Mouse (Mus musculus) small intestine, adult 2 months (tissue): Measurements from ENCODE around the gene Asb1. TPM values are rescaled to one million over a fixed set of nuclear protein-coding genes. Genes with fewer than 3 reads are reported as not detected.

Experiments used
- H3K27ac ChIP-seq: fragments of 200-500 bp; 2 replicates; pipeline ENCODE4 v1.5.1; 2012; ENCODE audit warnings: low read depth, low read length, control low read depth, inconsistent platforms; ENCODE audit not compliant: insufficient read depth
- H3K27me3 ChIP-seq: fragments of 200-500 bp; 2 replicates; pipeline ENCODE4 v1.6.1; 2012; ENCODE audit warnings: mild to moderate bottlenecking, moderate library complexity, low read length, inconsistent platforms; ENCODE audit not compliant: control insufficient read depth, insufficient read depth
- H3K36me3 ChIP-seq: fragments of 200-500 bp; 2 replicates; pipeline ENCODE4 v1.6.1; 2012; ENCODE audit warnings: mild to moderate bottlenecking, low read length, control low read depth, inconsistent platforms; ENCODE audit not compliant: control insufficient read depth, insufficient read depth
- H3K4me1 ChIP-seq: fragments of 200-500 bp; 2 replicates; pipeline ENCODE4 v1.6.1; 2012; ENCODE audit warnings: low read length, inconsistent platforms, mixed read lengths; ENCODE audit not compliant: control insufficient read depth, insufficient read depth, insufficient read length
- H3K4me3 ChIP-seq: fragments of 200-500 bp; 2 replicates; pipeline ENCODE4 v1.5.1; 2012; ENCODE audit warnings: low read depth, mild to moderate bottlenecking, control low read depth, inconsistent platforms, low read length, moderate library complexity
- CTCF ChIP-seq: fragments of 200-500 bp; IDR thresholded peaks from 2 replicates; pipeline ENCODE4 v1.5.1; 2012; ENCODE audit warnings: low read depth, mild to moderate bottlenecking, control low read depth, inconsistent platforms, low read length, moderate library complexity, mixed read lengths; ENCODE audit not compliant: insufficient replicate concordance, insufficient read length; ENCODE audit errors: extremely low read depth
- POLR2A ChIP-seq: fragments of 200-500 bp; IDR thresholded peaks from 2 replicates; pipeline ENCODE4 v1.6.1; 2012; ENCODE audit warnings: low read depth, mild to moderate bottlenecking, control low read depth, inconsistent platforms, low read length, moderate library complexity
- WGBS: fragments of 180-500 bp; shearing (Covaris S2); methylation state at CpG from one replicate; pipeline ENCODE4 v1.1.7; 2018; 5-methylcytosine and 5-hydroxymethylcytosine counted together
- polyA plus RNA-seq: library from polyadenylated mRNA; depleted of rRNA; stranded (reverse); fragments of >200 nt; gene quantifications from 2 replicates; pipeline ENCODE4 v1.2.3, GENCODE M21; 2012

Asb1 gene
- polyA plus RNA-seq, 1 experiment = 2.1 TPM

DNA sequence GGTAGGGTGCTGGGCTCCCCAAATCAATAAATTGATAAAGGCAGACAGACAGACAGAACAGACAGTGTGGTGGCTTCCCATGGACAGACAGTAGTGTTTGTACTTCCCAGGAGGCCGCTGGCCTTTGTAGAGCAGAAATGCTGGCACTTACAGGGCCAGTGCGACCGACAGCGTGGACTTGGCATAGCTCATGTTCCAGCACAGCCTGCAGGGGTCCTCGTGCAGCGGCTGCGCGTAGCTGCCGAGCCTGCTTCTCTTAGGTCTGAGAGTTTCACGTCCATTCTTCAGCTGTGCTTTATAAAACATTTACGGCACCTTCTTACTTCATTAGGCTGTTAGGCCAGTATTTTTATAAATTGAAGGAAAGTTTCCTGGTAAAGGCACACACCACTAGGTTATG, 25.4 kb upstream of the Asb1 start:
- Histone ChIP-seq H3K4me1 (no peaks in the 10 kb centered on the region), H3K27me3 (no peaks in the 10 kb centered on the region), H3K36me3 (peaks cover 12% of the 10 kb centered on the region), H3K4me3 (no peak overlapping the region), H3K27ac (no peak overlapping the region)
- no peak for TF ChIP-seq CTCF
- TF ChIP-seq POLR2A = no peak
- 89% methylated on average over 11 of the region's 11 CpGs for WGBS

DNA sequence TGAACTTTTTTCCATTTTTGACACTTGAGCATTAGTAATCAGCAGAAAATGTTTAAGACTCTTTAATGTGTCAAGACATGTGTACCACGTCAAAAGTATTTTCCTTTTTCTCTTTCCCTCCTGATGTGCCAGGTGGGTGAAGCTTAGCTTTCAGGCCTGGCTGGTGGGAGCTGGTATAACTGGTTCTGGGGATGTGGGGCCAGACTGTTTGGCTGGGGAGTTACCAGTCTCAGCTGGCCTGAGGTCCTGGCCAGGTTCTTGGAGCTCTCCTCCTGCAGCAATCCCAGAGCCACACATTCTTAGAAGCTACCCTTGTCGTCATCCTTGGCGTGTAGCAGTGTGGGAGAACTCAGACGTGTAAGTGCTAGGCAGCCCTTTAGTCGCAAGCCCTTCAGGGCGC, 24.7 kb upstream of the Asb1 start:
- Histone ChIP-seq H3K4me1 (no peaks in the 10 kb centered on the region), H3K27me3 (no peaks in the 10 kb centered on the region), H3K4me3 (no peak overlapping the region), H3K27ac (no peak overlapping the region), H3K36me3 (peaks cover 10% of the 10 kb centered on the region)
- TF ChIP-seq CTCF (no peak), POLR2A (no peak)
- WGBS = 93% methylated on average over 6 of the region's 6 CpGs

DNA sequence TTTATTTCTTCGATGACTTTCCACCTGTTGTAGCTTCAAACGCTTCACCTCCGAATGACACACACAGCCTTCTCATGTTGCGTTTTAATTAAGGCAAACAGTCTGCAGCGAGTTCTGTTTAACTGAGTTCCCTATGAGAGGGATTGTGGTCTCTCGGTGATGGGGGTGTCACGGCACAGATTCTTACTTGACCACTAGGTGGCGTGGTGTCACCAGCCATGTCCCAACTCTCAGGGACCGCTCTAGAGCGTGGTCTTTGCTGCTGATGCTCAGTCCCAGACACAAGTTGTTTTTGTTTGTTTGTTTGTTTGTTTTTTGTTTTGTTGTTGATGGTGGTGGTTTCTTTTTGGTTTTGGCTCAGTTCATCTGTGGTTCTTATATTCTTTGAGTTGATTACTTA, 16.6 kb upstream of the Asb1 start:
- H3K27ac ChIP-seq = no peak overlapping the region
- H3K4me3 ChIP-seq = no peak overlapping the region
- WGBS = 29% methylated on average over 10 of the region's 10 CpGs
- no peaks in the 10 kb centered on the region for H3K27me3 ChIP-seq
- peaks cover 18% of the 10 kb centered on the region for H3K36me3 ChIP-seq
- H3K4me1 ChIP-seq = no peaks in the 10 kb centered on the region
- peak; percentile 91; the same call in 1 of the 2 replicates for TF ChIP-seq CTCF
- TF ChIP-seq POLR2A = no peak

DNA sequence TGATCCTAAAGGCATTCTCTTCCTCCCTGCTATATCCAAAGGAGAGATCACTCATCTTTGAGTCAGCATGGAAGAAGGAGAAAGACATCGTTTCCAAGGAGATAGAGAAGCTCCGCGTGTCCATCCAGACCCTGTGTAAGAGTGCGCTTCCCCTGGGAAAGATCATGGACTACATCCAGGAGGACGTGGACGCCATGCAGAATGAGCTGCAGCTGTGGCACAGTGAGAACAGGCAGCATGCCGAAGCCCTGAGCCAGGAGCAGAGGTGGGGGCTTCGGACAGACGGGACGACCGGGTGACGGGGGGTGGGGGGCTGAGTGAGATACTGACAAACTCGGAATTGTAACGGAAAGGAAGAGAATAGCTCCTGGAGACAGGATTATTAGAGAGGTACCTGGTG, 14.5 kb upstream of the Asb1 start:
- TF ChIP-seq CTCF (no peak), POLR2A (no peak)
- Histone ChIP-seq H3K27ac (no peak overlapping the region), H3K4me3 (no peak overlapping the region), H3K4me1 (no peaks in the 10 kb centered on the region), H3K27me3 (no peaks in the 10 kb centered on the region), H3K36me3 (peaks cover 18% of the 10 kb centered on the region)
- 92% methylated on average over 14 of the region's 14 CpGs for WGBS

DNA sequence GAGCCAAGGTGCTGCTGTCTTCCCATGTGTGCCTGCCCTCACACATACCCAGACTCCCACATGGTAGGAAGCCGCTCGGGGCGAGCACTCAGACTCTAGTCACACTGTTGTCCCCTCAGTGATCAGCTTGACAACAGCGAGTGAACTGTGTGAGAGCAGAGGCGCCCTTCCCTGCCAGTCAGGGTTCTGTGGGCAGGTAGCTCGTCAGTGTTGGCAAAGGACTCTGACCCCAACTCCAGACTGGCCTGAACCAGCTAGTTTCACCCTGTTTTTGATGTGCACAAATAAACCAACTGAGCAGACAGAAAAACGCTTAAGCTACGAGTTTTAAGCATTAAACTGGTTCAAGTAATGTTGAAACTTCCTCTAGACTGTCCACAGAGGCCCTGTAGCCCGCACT, 10.2 kb upstream of the Asb1 start:
- no peak overlapping the region for H3K27ac ChIP-seq
- no peak for TF ChIP-seq CTCF
- no peak for TF ChIP-seq POLR2A
- 78% methylated on average over 9 of the region's 9 CpGs for WGBS
- H3K4me1 ChIP-seq = no peaks in the 10 kb centered on the region
- H3K36me3 ChIP-seq = peaks cover 15% of the 10 kb centered on the region
- H3K27me3 ChIP-seq = no peaks in the 10 kb centered on the region
- H3K4me3 ChIP-seq = no peak overlapping the region

DNA sequence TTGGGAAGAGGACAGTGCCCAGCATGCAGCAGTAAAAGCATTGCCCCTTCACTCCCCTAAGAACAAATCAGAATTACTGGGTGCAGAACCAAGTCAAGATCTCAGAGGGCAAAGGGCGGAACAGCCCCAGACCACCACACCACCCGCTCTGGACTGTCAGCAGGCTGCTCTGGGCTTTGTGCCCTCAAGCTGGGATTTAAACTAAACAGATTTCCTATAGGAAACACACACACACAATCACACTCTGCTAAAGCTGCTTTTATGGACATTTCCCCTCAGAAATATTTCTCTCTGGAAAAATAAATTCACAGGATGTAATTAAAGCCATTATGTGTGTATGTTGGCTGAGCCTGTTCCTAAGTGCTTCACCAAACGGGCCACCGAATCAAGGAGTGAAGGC, 8.1 kb upstream of the Asb1 start:
- Histone ChIP-seq H3K4me1 (no peaks in the 10 kb centered on the region), H3K27me3 (no peaks in the 10 kb centered on the region), H3K4me3 (no peak overlapping the region), H3K27ac (no peak overlapping the region), H3K36me3 (peaks cover 6% of the 10 kb centered on the region)
- 85% methylated on average over 4 of the region's 4 CpGs for WGBS
- TF ChIP-seq CTCF (no peak), POLR2A (no peak)

DNA sequence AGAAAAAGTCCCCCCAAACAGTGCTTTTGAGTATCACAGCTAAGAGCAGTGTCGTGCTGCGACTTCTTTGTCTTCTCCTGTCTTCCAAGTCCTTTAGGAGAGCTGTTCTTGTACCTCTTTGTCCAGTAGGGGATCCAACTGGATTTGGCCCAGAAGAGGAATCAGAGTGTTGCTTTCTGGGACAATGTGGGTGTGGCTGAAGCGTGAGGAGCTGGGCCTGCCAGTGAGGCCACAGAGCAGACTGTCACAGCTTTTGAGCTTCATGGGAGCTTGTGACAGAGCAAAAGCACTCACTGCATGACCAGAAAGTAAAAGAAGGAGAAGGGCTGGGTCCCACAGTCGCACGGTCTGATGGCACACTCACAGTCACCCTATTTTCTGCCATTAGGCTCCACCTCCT, 7.5 kb upstream of the Asb1 start:
- no peak for TF ChIP-seq POLR2A
- no peak for TF ChIP-seq CTCF
- Histone ChIP-seq H3K27ac (no peak overlapping the region), H3K4me3 (no peak overlapping the region), H3K4me1 (no peaks in the 10 kb centered on the region), H3K27me3 (no peaks in the 10 kb centered on the region), H3K36me3 (peaks cover 4% of the 10 kb centered on the region)
- WGBS = 86% methylated on average over 5 of the region's 5 CpGs

DNA sequence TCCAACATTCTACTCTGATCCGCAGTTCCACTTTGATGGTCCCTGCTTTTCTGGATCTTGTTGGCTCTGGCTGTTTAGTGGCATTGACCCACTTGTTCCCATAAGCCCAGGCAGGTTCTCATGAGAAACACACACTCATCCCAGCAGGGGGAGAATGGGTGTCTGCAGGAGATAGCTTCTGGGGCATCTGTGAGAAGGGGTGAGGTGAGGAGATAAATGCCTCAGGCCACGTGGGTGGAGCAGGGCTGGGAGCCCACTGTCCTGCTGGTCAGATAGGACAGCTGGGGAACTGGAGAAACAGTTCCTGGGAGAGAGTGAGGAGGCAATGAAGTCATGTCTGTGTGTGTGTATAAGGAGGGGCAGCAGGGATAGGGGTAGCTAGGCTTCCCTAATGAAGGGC, 6.9 kb upstream of the Asb1 start:
- H3K36me3 ChIP-seq = no peaks in the 10 kb centered on the region
- H3K4me1 ChIP-seq = no peaks in the 10 kb centered on the region
- no peak for TF ChIP-seq CTCF
- TF ChIP-seq POLR2A = no peak
- no peak overlapping the region for H3K4me3 ChIP-seq
- 53% methylated on average over 2 of the region's 2 CpGs for WGBS
- no peaks in the 10 kb centered on the region for H3K27me3 ChIP-seq
- H3K27ac ChIP-seq = no peak overlapping the region
